ENCODE assay signal across 13 mouse cellular contexts in genomic region chr4:107688213-107688612, GRCm38 (mm10). TPM values are rescaled to one million over a fixed set of nuclear protein-coding genes. Genes with fewer than 3 reads are reported as not detected.
DNase-seq lines count a peak whose midpoint lies in the region; ATAC-seq lines count a peak whose summit lies in the region.
"Had no signal": no experiment of that assay in that cellular context is flagged by ENCODE, and none has a peak within 500 bp of the region (broad histone marks: within the 10 kb centered on the region; RNA-seq: fewer than 3 reads in every experiment).

No protein-coding gene starts in this region.

- peaks cover 3% of the 10 kb centered on the region; the same call in 1 of the 2 replicates for H3K27me3 ChIP-seq in kidney, embryonic 16.5 days (ENCODE audit: insufficient read depth, low read length)
- no peaks in the 10 kb centered on the region; the same call in 1 of the 2 replicates for H3K27me3 ChIP-seq in hindbrain, embryonic 14.5 days (ENCODE audit: control insufficient read depth, insufficient read depth, low read length)

- 0 out of 2 replicates have a peak overlapping the region, but pooled peaks have one; percentile 12 for H3K4me2 ChIP-seq in kidney, embryonic 16.5 days (replicated peaks; ENCODE audit: low read depth, low read length)
- no peak overlapping the region for H3K4me2 ChIP-seq in hindbrain, embryonic 14.5 days (replicated peaks)

- H3K4me1 ChIP-seq in kidney, embryonic 16.5 days (ENCODE audit: insufficient read depth, low read length), result no peaks in the 10 kb centered on the region
- H3K4me1 ChIP-seq in hindbrain, embryonic 14.5 days (replicated peaks; ENCODE audit: control insufficient read depth, insufficient read depth, low read length), result 0 out of 2 replicates have a peak, but pooled peaks cover 2% of the 10 kb centered on the region

- H3K9ac ChIP-seq in kidney, embryonic 16.5 days (replicated peaks; ENCODE audit: low read length), result no peak overlapping the region
- H3K9ac ChIP-seq in hindbrain, embryonic 14.5 days, result 0 out of 2 replicates have a peak overlapping the region, but pooled peaks have one; percentile 16

- H3K9me3 ChIP-seq in kidney, embryonic 16.5 days (ENCODE audit: low read length), result no peaks in the 10 kb centered on the region
- no peaks in the 10 kb centered on the region for H3K9me3 ChIP-seq in hindbrain, embryonic 14.5 days (ENCODE audit: control insufficient read depth, low read length)

- WGBS in kidney, embryonic 16.5 days, result 14% methylated on average over 11 of the region's 11 CpGs
- 7% methylated on average over 11 of the region's 11 CpGs for WGBS in hindbrain, embryonic 14.5 days

- no peak overlapping the region for H3K27ac ChIP-seq in kidney, embryonic 16.5 days (ENCODE audit: low read length)
- H3K27ac ChIP-seq in hindbrain, embryonic 14.5 days, result no peak overlapping the region

- DNase-seq in kidney, adult 11 months, result no peak
- DNase-seq in embryo, embryonic 11 days, result peak; percentile 51
- DNase-seq in hindbrain, embryonic 14.5 days (ENCODE audit: low spot score), result no peak
- DNase-seq in retina, embryonic 14.5 days (ENCODE audit: low spot score), result peak; percentile 56
- DNase-seq in layer of hippocampus, adult 9-10 months (ENCODE audit: low spot score), result no peak
- no peak for DNase-seq in layer of hippocampus, adult 8-10 months (ENCODE audit: low spot score in 2 of 2)
- DNase-seq: cerebellum, postnatal 25 days had no signal

- no peaks in the 10 kb centered on the region for H3K36me3 ChIP-seq in kidney, embryonic 16.5 days (ENCODE audit: insufficient read depth, low read length)
- no peaks in the 10 kb centered on the region for H3K36me3 ChIP-seq in hindbrain, embryonic 14.5 days (replicated peaks; ENCODE audit: control insufficient read depth, insufficient read depth)

- H3K4me3 ChIP-seq in kidney, embryonic 16.5 days (ENCODE audit: low read length), result no peak overlapping the region
- no peak overlapping the region for H3K4me3 ChIP-seq in hindbrain, embryonic 14.5 days (replicated peaks; ENCODE audit: low read length)

- no peak for ATAC-seq in kidney, embryonic 16.5 days (ENCODE audit: low FRiP score, low TSS enrichment)
- no peak for ATAC-seq in hindbrain, embryonic 14.5 days (ENCODE audit: low FRiP score)

RNA-seq across cellular contexts. Expression of gene Dmrtb1, which starts 4.2 kb away (rescaled TPM):
- polyA plus RNA-seq in kidney, embryonic 16.5 days (2015; fragmentation: Nextera tagmentation; extraction: Ambion mirVana), result not detected in 2 replicates
- 6.8 and 7.6 TPM in 2 replicates for polyA plus RNA-seq in hindbrain, embryonic 14.5 days (2014; fragmentation: Nextera tagmentation; extraction: Ambion mirVana)
- 1 to 10 TPM in 1 of 4 experiments, under 1 TPM in 2, not detected in 1; 0.59 to 1.4 (median 0.76) TPM for total RNA-seq in layer of hippocampus, adult 8-10 months (2022)
- total RNA-seq: adrenal gland, postnatal 4 days; MEL had no signal
- polyA plus RNA-seq: heart, postnatal 0 days; liver, embryonic 16.5 days; small intestine, adult 2 months had no signal

Comparison
In these comparisons a context has a peak if more than half of its experiments do, and no peak if none do; other contexts are left out.
1. DNase-seq: peak in embryo, embryonic 11 days (single experiment) and retina, embryonic 14.5 days (single experiment); none in kidney, adult 11 months (single experiment), hindbrain, embryonic 14.5 days (single experiment), layer of hippocampus, adult 9-10 months (single experiment) and layer of hippocampus, adult 8-10 months (0 of 2).